Mouse (Mus musculus) heart, embryonic 16.5 days (tissue): ENCODE measurements around the gene Arpc4. TPM values are rescaled to one million over a fixed set of nuclear protein-coding genes. Genes with fewer than 3 reads are reported as not detected.

Experiments
- ATAC-seq: fragments of 200-750 bp; cut with Nextera tagmentation; replicated peaks from 2 replicates; pipeline ENCODE4 v1.8.0; 2017; ENCODE audit warnings: moderate number of reproducible peaks; ENCODE audit not compliant: insufficient read depth, low FRiP score; ENCODE audit errors: extremely low read depth
- H3K27ac ChIP-seq: fragments of 300-500 bp; sonication (generic); 2 replicates; pipeline ENCODE4 v1.5.1; 2014; ENCODE audit warnings: mild to moderate bottlenecking, low read length, control low read depth, moderate library complexity
- H3K27me3 ChIP-seq: fragments of 300-500 bp; sonication (generic); 2 replicates; pipeline ENCODE4 v1.6.1; 2014; ENCODE audit warnings: low read length, mixed read lengths; ENCODE audit not compliant: control insufficient read depth, insufficient read depth
- H3K36me3 ChIP-seq: fragments of 300-500 bp; sonication (generic); 2 replicates; pipeline ENCODE4 v1.6.1; 2014; ENCODE audit not compliant: control insufficient read depth, insufficient read depth
- H3K4me1 ChIP-seq: fragments of 300-500 bp; sonication (generic); 2 replicates; pipeline ENCODE4 v1.6.1; 2014; ENCODE audit warnings: low read length, mixed read lengths; ENCODE audit not compliant: control insufficient read depth, insufficient read depth
- H3K4me2 ChIP-seq: fragments of 300-500 bp; sonication (generic); 2 replicates; pipeline ENCODE4 v1.6.1; 2014; ENCODE audit warnings: low read depth, mild to moderate bottlenecking, control low read depth, low read length
- H3K4me3 ChIP-seq: fragments of 300-500 bp; sonication (generic); 2 replicates; pipeline ENCODE4 v1.5.1; 2014; ENCODE audit warnings: mild to moderate bottlenecking, control low read depth, low read length
- H3K9ac ChIP-seq: fragments of 300-500 bp; sonication (generic); 2 replicates; pipeline ENCODE4 v1.6.1; 2014; ENCODE audit warnings: low read length, control low read depth
- H3K9me3 ChIP-seq: fragments of 300-500 bp; sonication (generic); replicated peaks from 2 replicates; pipeline ENCODE4 v1.6.1; 2016; ENCODE audit warnings: low read length; ENCODE audit not compliant: control insufficient read depth
- WGBS: fragments of 180-500 bp; shearing (Covaris S2); extraction: QIAGEN DNeasy Blood & Tissue Kit; methylation state at CpG from one replicate; pipeline ENCODE4 v1.1.7; 2014; 5-methylcytosine and 5-hydroxymethylcytosine counted together
- polyA plus RNA-seq: library from polyadenylated mRNA; unstranded; fragments of >200 nt; fragmentation: Nextera tagmentation; extraction: Ambion mirVana; gene quantifications from 2 replicates; pipeline ENCODE4 v1.2.1, GENCODE M21; 2015

Gene Arpc4
- polyA plus RNA-seq, 1 experiment from 2014 or later, result 250 TPM

DNA sequence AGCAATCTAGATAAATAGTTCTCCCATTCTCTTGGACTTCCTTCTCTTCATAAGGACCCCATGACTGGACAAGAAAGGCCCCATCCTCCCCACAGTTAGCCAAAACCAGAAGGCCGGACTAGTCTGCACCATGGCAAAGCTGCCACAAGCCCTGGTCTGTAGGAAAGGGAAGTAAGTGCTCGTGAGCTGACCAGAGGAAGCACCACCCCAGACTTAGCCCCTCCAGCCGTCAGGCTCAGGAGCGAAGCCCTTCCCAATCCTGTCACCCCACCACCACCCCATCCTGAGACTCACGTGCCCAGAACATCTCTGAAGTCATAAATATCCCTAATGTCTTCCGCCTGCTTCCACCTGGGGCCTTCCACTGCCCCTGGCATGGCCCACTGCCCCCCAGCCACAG lies 36.3 kb upstream of the Arpc4 start:
- peaks cover 36% of the 10 kb centered on the region for H3K4me1 ChIP-seq
- ATAC-seq, result no peak
- no peaks in the 10 kb centered on the region for H3K9me3 ChIP-seq
- peak overlapping the region; percentile 53; the same call in 1 of the 2 replicates for H3K9ac ChIP-seq
- WGBS, result 76% methylated on average over 6 of the region's 6 CpGs
- H3K4me3 ChIP-seq, result no peak overlapping the region
- 0 out of 2 replicates have a peak overlapping the region, but pooled peaks have one; percentile 32 for H3K27ac ChIP-seq
- no peaks in the 10 kb centered on the region for H3K27me3 ChIP-seq
- peaks cover 24% of the 10 kb centered on the region for H3K36me3 ChIP-seq
- peak overlapping the region; percentile 87; the same call in 1 of the 2 replicates for H3K4me2 ChIP-seq

DNA sequence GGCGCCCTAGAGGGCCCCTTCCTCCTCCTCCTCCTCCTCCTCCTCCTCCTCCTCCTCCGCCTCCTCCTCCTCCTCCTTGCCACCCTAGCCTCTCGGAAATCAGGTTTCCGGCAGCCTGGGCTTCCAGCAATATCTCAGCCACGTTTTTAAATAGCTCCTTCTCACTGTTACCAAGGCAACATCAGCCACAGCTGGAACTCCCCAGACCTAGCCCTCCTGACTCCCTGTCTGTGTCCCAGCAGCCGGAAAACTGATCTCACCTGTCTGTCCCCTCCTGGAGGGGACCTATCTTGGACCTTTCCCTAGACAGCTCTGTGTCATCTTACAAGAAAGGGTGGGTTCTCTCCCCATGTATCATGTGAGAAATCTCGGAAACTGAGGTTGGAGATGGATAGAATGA lies 35.6 kb upstream of the Arpc4 start:
- Histone ChIP-seq H3K4me1 (peaks cover 32% of the 10 kb centered on the region), H3K9me3 (no peaks in the 10 kb centered on the region), H3K27me3 (no peaks in the 10 kb centered on the region), H3K4me3 (peak overlapping the region; percentile 87), H3K9ac (peak overlapping the region; percentile 22; the same call in 1 of the 2 replicates), H3K27ac (peak overlapping the region; percentile 45), H3K36me3 (peaks cover 24% of the 10 kb centered on the region), H3K4me2 (peak overlapping the region; percentile 87)
- 24% methylated on average over 5 of the region's 7 CpGs for WGBS
- ATAC-seq, result peak; percentile 10; the same call in 1 of the 2 replicates

DNA sequence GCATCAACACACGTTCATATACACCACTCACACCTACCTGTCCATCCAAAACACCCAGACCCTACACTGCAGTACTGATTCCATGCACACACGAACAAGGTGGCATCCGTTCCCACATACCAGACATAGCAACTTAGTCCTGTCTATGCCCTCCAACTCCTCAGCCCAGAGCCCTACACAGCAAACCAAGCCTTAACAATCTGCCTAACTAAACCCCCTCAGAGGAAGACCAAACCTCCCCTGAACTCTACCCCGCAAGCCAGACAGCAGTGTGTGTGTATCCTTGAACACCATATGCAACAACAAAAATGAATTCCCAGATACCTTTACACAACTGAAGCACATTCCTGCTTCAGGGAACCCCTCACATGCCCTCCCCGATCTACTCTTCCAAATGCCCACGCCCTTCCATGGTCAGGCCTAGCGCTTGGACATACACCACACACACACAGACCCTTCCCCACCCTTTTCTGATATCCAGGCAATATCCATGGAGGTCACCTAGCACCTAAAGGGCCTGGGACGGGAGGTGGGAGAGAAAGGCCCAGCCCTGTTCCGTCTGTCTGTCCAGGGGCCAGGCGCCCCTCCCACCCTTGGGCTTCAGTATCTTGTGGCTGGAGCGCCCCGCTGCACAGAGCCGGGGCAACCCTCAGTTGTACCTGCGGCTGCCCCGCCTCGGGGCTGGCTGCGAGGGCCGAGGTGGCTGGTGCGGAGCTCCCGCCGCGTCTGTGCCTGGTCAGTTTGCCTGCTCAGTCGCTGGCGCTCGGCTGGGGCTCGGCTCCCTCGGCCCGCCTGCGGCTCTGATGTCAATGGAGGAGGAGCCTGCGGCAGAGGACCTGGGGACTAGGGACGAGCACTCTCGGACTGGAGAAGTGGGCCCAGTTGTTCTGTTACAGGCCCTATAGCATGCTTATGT lies 34.5 kb upstream of the Arpc4 start, which contains the start of gene Camk1:
Gene Camk1 (minus strand): TSS at position 808 of the 916 bp plus-strand sequence.
- Histone ChIP-seq H3K4me2 (peak within 1 kb of the TSS; percentile 87), H3K27me3 (no peaks in the 10 kb centered on the region), H3K4me1 (peaks cover 28% of the 10 kb centered on the region), H3K9ac (peak within 1 kb of the TSS; percentile 96), H3K36me3 (peaks cover 15% of the 10 kb centered on the region), H3K4me3 (peak within 1 kb of the TSS; percentile 87), H3K9me3 (no peaks in the 10 kb centered on the region), H3K27ac (peak within 1 kb of the TSS; percentile 83)
- peak; percentile 88 for ATAC-seq
- WGBS, result 10% methylated on average over 32 of the region's 32 CpGs

DNA sequence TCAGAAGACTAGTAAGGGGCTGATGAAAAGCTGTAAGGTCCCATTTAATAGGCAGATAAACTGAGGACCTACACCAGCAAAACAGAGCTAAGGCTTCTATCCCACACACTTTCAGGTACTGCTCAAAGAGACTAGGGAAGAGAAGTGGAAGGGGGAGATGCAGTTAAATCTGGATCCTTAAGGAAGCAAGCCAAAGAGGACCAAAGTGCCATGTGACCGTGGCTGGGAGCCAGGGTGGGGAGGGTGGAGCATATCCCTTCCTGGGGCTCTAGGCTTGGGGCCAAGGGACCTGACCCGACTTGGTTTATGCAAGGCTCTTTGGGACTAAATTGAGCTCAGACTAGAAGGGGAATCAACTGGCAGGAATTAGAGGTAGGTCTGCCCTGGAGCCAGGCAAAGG lies 33.6 kb upstream of the Arpc4 start:
- H3K9me3 ChIP-seq, result no peaks in the 10 kb centered on the region
- peaks cover 9% of the 10 kb centered on the region for H3K36me3 ChIP-seq
- H3K4me1 ChIP-seq, result peaks cover 28% of the 10 kb centered on the region
- peak overlapping the region; percentile 87 for H3K4me2 ChIP-seq
- H3K9ac ChIP-seq, result peak overlapping the region; percentile 96
- peak overlapping the region; percentile 83 for H3K27ac ChIP-seq
- H3K27me3 ChIP-seq, result no peaks in the 10 kb centered on the region
- peak overlapping the region; percentile 87 for H3K4me3 ChIP-seq
- 19% methylated on average over 2 of the region's 2 CpGs for WGBS
- ATAC-seq, result peak; percentile 62

DNA sequence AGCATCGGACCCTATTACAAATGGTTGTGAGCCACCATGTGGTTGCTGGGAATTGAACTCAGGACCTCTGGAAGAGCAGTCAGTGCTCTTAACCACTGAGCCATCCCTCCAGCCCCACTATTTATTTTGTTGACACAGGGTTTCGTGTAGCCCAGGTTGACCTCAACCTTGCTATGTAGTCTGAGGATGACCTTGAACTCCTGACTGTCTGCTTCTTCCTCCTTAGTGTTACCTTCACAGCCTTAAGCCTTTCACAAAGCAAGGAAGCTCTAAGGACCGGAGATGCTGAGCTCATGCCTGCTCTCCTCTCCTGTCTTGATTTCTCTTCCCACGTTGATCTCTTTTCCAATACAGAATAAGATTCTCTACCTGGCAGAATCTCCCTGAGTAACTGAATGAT lies 31.0 kb upstream of the Arpc4 start:
- H3K4me2 ChIP-seq, result no peak overlapping the region
- 73% methylated on average over 4 of the region's 4 CpGs for WGBS
- no peaks in the 10 kb centered on the region for H3K9me3 ChIP-seq
- no peaks in the 10 kb centered on the region for H3K36me3 ChIP-seq
- H3K4me1 ChIP-seq, result peaks cover 23% of the 10 kb centered on the region
- no peak overlapping the region for H3K9ac ChIP-seq
- no peak for ATAC-seq
- no peak overlapping the region for H3K4me3 ChIP-seq
- H3K27me3 ChIP-seq, result no peaks in the 10 kb centered on the region
- no peak overlapping the region for H3K27ac ChIP-seq

- Histone ChIP-seq H3K27ac (no peak overlapping the region), H3K36me3 (no peaks in the 10 kb centered on the region), H3K9me3 (no peaks in the 10 kb centered on the region), H3K9ac (no peak overlapping the region), H3K4me1 (no peaks in the 10 kb centered on the region), H3K27me3 (no peaks in the 10 kb centered on the region), H3K4me2 (no peak overlapping the region), H3K4me3 (no peak overlapping the region)
- ATAC-seq, result no peak
These were observed 27.4 kb upstream of the Arpc4 start for GRCm38 (mm10) chr6:113350538-113350937.

- Histone ChIP-seq H3K36me3 (no peaks in the 10 kb centered on the region), H3K4me2 (no peak overlapping the region), H3K9ac (no peak overlapping the region), H3K4me1 (no peaks in the 10 kb centered on the region), H3K9me3 (no peaks in the 10 kb centered on the region), H3K4me3 (no peak overlapping the region), H3K27ac (no peak overlapping the region), H3K27me3 (no peaks in the 10 kb centered on the region)
- WGBS, result 68% methylated on average over 1 of the region's 1 CpGs
- no peak for ATAC-seq
These were observed 26.8 kb upstream of the Arpc4 start for GRCm38 (mm10) chr6:113351161-113351560.

GRCm38 (mm10) chr6:113351653-113352052 lies 26.3 kb upstream of the Arpc4 start:
- no peak overlapping the region for H3K4me2 ChIP-seq
- no peaks in the 10 kb centered on the region for H3K4me1 ChIP-seq
- no peaks in the 10 kb centered on the region for H3K27me3 ChIP-seq
- no peak overlapping the region for H3K9ac ChIP-seq
- H3K36me3 ChIP-seq, result no peaks in the 10 kb centered on the region
- no peak overlapping the region for H3K4me3 ChIP-seq
- H3K9me3 ChIP-seq, result no peaks in the 10 kb centered on the region
- no peak for ATAC-seq
- no peak overlapping the region for H3K27ac ChIP-seq
- 57% methylated on average over 10 of the region's 10 CpGs for WGBS

GRCm38 (mm10) chr6:113352820-113353219 lies 25.1 kb upstream of the Arpc4 start:
- Histone ChIP-seq H3K27ac (no peak overlapping the region), H3K4me2 (no peak overlapping the region), H3K4me1 (no peaks in the 10 kb centered on the region), H3K9me3 (no peaks in the 10 kb centered on the region), H3K4me3 (no peak overlapping the region), H3K9ac (no peak overlapping the region), H3K36me3 (no peaks in the 10 kb centered on the region), H3K27me3 (no peaks in the 10 kb centered on the region)
- WGBS, result 73% methylated on average over 3 of the region's 3 CpGs
- ATAC-seq, result no peak
